Mouse (Mus musculus): ENCODE measurements around the gene Fnbp1l. TPM values are rescaled to one million over a fixed set of nuclear protein-coding genes. Genes with fewer than 3 reads are reported as not detected.
A peak's percentile ranks its signal among the peaks of the same experiment; 100 is the strongest.

Gene Fnbp1l
- polyA plus RNA-seq, 2 experiments = 2.4 to 4.8 TPM

DNA sequence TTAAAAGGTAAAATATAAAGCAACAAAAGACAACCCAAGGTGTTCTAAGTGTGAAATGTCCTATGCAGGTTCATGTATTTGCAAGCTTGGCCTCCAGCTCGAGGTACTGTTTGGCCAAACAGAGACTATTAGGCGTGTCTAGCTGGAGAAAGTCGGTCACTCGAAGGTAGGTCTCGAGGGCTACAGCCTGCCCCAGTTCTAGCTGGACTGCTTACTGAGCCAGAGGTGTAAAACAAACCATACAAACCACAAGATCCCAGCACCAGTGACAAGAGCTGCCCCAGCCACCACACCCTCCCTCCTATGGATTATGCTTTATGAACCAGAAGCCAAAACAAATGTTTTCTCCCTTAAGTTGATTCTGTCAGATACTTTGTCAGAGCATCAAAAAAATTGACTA lies 7.8 kb downstream of the Fnbp1l start:
- 24% methylated on average over 5 of the region's 5 CpGs for WGBS (ENCODE audit: insufficient replicate concordance)
- Histone ChIP-seq H3K9me3 (ENCODE audit: control insufficient read depth, low read length) (no peaks in the 10 kb centered on the region), H3K4me3 (ENCODE audit: insufficient read depth in 1 of 2, low read depth in 2 of 2, low read length in 2 of 2) (no peak overlapping the region), H3K4me1 (replicated peaks; ENCODE audit: control insufficient read depth in 2 of 2, insufficient read depth in 2 of 2, low read length in 1 of 2) (no peaks in the 10 kb centered on the region), H3K9ac (replicated peaks) (no peak overlapping the region), H3K27ac (no peak overlapping the region), H3K36me3 (replicated peaks; ENCODE audit: control insufficient read depth, insufficient read depth, low read depth) (no peaks in the 10 kb centered on the region), H3K4me2 (ENCODE audit: low read depth) (no peak overlapping the region), H3K27me3 (ENCODE audit: control insufficient read depth, insufficient read depth, low read length) (no peaks in the 10 kb centered on the region)
- DNase-seq (ENCODE audit: low read depth in 3 of 3, low spot score in 3 of 3) = no peak
- TF ChIP-seq CTCF (IDR thresholded peaks at IDR 0.05; ENCODE audit: low read depth) (no peak), EP300 (IDR thresholded peaks at IDR 0.05; ENCODE audit: low read depth) (no peak)
- no peak for ATAC-seq (ENCODE audit: insufficient read depth)

DNA sequence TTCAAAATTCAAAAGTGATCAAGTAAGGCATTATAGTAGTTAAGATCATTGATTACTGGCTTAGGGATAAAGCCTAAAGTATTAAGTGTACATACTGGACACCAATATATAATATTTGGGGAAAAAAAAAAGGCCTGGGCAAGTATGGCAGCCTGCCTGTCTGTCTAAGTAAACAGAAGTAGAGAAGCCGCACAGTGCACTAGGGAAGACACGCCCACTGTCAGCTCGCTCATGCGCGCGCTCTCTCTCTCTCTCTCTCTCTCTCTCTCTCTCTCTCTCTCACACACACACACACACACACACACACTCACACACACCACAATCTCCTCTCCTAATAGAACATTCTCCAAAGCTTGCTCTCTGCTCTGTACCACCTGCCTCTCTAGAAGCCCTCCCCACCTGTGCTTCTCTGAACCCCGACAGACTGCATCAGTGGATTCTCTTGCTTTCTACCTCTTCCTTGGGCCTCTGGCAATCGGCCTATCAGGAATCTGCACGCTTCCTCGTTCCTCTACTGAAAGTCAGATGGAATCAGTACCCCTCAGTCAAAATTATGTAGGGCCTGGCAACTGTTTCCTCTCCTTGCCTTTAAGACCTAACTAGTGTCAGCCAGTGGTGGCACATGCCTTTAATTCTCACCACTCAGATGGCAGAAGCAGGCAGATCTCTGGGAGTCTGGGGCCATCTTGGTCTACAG lies 13.3 kb downstream of the Fnbp1l start:
- Histone ChIP-seq H3K4me2 (ENCODE audit: low read depth) (no peak overlapping the region), H3K9ac (replicated peaks) (no peak overlapping the region), H3K4me1 (replicated peaks; ENCODE audit: control insufficient read depth in 2 of 2, insufficient read depth in 2 of 2, low read length in 1 of 2) (peaks cover 0 to 2% of the 10 kb centered on the region in 2 experiments; a peak in 2 of 4 replicates), H3K9me3 (ENCODE audit: control insufficient read depth, low read length) (no peaks in the 10 kb centered on the region), H3K36me3 (replicated peaks; ENCODE audit: control insufficient read depth, insufficient read depth, low read depth) (no peaks in the 10 kb centered on the region), H3K4me3 (ENCODE audit: insufficient read depth in 1 of 2, low read depth in 2 of 2, low read length in 2 of 2) (no peak overlapping the region), H3K27me3 (ENCODE audit: control insufficient read depth, insufficient read depth, low read length) (no peaks in the 10 kb centered on the region), H3K27ac (no peak overlapping the region)
- DNase-seq (ENCODE audit: low read depth in 3 of 3, low spot score in 3 of 3) (no peak), ATAC-seq (ENCODE audit: insufficient read depth) (peak; percentile 35; the same call in 1 of the 2 replicates)
- TF ChIP-seq EP300 (IDR thresholded peaks at IDR 0.05; ENCODE audit: low read depth) (no peak), CTCF (IDR thresholded peaks at IDR 0.05; ENCODE audit: low read depth) (no peak)
- 26% methylated on average over 8 of the region's 10 CpGs for WGBS (ENCODE audit: insufficient replicate concordance)

DNA sequence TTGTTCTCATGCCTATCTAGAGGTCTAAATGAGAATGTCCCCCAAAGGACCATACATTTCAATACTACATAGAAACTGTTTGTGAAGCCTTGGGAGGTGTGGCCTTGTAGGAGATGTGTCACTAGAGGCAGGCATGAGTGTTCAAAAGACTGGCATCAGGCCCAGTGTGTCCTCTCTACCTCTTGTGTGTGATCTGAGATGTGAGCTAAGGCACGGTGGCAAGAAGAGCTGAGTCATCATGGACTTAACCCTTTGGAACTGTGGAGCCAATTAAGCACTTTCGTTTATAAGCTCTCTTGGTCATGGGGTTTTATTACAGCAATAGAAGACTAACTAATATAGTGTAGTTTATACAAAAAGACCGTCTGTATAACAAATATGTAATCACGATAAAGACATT lies 16.3 kb downstream of the Fnbp1l start:
- Histone ChIP-seq H3K4me2 (ENCODE audit: low read depth) (no peak overlapping the region), H3K36me3 (replicated peaks; ENCODE audit: control insufficient read depth, insufficient read depth, low read depth) (no peaks in the 10 kb centered on the region), H3K4me3 (ENCODE audit: insufficient read depth in 1 of 2, low read depth in 2 of 2, low read length in 2 of 2) (no peak overlapping the region), H3K27me3 (ENCODE audit: control insufficient read depth, insufficient read depth, low read length) (no peaks in the 10 kb centered on the region), H3K9ac (replicated peaks) (no peak overlapping the region), H3K4me1 (replicated peaks; ENCODE audit: control insufficient read depth in 2 of 2, insufficient read depth in 2 of 2, low read length in 1 of 2) (peaks cover 0 to 2% of the 10 kb centered on the region in 2 experiments; a peak in 2 of 4 replicates), H3K27ac (no peak overlapping the region), H3K9me3 (ENCODE audit: control insufficient read depth, low read length) (no peaks in the 10 kb centered on the region)
- TF ChIP-seq CTCF (IDR thresholded peaks at IDR 0.05; ENCODE audit: low read depth) (no peak), EP300 (IDR thresholded peaks at IDR 0.05; ENCODE audit: low read depth) (no peak)
- DNase-seq (ENCODE audit: low read depth in 3 of 3, low spot score in 3 of 3) (no peak), ATAC-seq (ENCODE audit: insufficient read depth) (no peak)
- WGBS (ENCODE audit: insufficient replicate concordance) = 46% methylated on average over 4 of the region's 4 CpGs

GRCm38 (mm10) chr3:122602370-122602769 lies 17.1 kb downstream of the Fnbp1l start:
- H3K9me3 ChIP-seq (ENCODE audit: control insufficient read depth, low read length) = no peaks in the 10 kb centered on the region
- H3K27ac ChIP-seq = no peak overlapping the region
- H3K27me3 ChIP-seq (ENCODE audit: control insufficient read depth, insufficient read depth, low read length) = no peaks in the 10 kb centered on the region
- no peaks in the 10 kb centered on the region for H3K36me3 ChIP-seq (replicated peaks; ENCODE audit: control insufficient read depth, insufficient read depth, low read depth)
- DNase-seq (ENCODE audit: low read depth in 3 of 3, low spot score in 3 of 3) (no peak), ATAC-seq (ENCODE audit: insufficient read depth) (no peak)
- H3K4me1 ChIP-seq (replicated peaks; ENCODE audit: control insufficient read depth in 2 of 2, insufficient read depth in 2 of 2, low read length in 1 of 2) = peaks cover 0 to 2% of the 10 kb centered on the region in 2 experiments; a peak in 2 of 4 replicates
- TF ChIP-seq CTCF (IDR thresholded peaks at IDR 0.05; ENCODE audit: low read depth) = no peak
- TF ChIP-seq EP300 (IDR thresholded peaks at IDR 0.05; ENCODE audit: low read depth) = no peak
- no peak overlapping the region for H3K4me3 ChIP-seq (ENCODE audit: insufficient read depth in 1 of 2, low read depth in 2 of 2, low read length in 2 of 2)
- H3K4me2 ChIP-seq (ENCODE audit: low read depth) = no peak overlapping the region
- 59% methylated on average over 1 of the region's 1 CpGs for WGBS (ENCODE audit: insufficient replicate concordance)
- no peak overlapping the region for H3K9ac ChIP-seq (replicated peaks)

- whole genome bisulfite sequencing (ENCODE audit: insufficient replicate concordance) = 55% methylated on average over 4 of the region's 4 CpGs
- Histone ChIP-seq H3K27ac (no peak overlapping the region), H3K4me3 (ENCODE audit: insufficient read depth in 1 of 2, low read depth in 2 of 2, low read length in 2 of 2) (no peak overlapping the region), H3K4me1 (replicated peaks; ENCODE audit: control insufficient read depth in 2 of 2, insufficient read depth in 2 of 2, low read length in 1 of 2) (no peaks in the 10 kb centered on the region), H3K4me2 (ENCODE audit: low read depth) (no peak overlapping the region), H3K9me3 (ENCODE audit: control insufficient read depth, low read length) (no peaks in the 10 kb centered on the region), H3K9ac (replicated peaks) (no peak overlapping the region), H3K36me3 (replicated peaks; ENCODE audit: control insufficient read depth, insufficient read depth, low read depth) (no peaks in the 10 kb centered on the region), H3K27me3 (ENCODE audit: control insufficient read depth, insufficient read depth, low read length) (no peaks in the 10 kb centered on the region)
- TF ChIP-seq CTCF (IDR thresholded peaks at IDR 0.05; ENCODE audit: low read depth) (no peak), EP300 (IDR thresholded peaks at IDR 0.05; ENCODE audit: low read depth) (no peak)
- ATAC-seq (ENCODE audit: insufficient read depth) = no peak
- no peak for DNase-seq (ENCODE audit: low read depth in 3 of 3, low spot score in 3 of 3)
Measured at GRCm38 (mm10) chr3:122599291-122599690, 20.2 kb downstream of the Fnbp1l start.
